Mouse (Mus musculus): ENCODE measurements around the gene Wscd2. TPM values are rescaled to one million over a fixed set of nuclear protein-coding genes. Genes with fewer than 3 reads are reported as not detected.

Gene Wscd2
- 5.7 TPM for total RNA-seq (2023)

GRCm38 (mm10) chr5:113490033-113490432 is at the start of gene Wscd2:
Wscd2 (plus strand) TSS chr5:113490333.

Other genes with a start within 250 kb of the Wscd2 start
- gene Sgsm1, start 179.5 kb upstream of the Wscd2 start, total RNA-seq (2023): not detected
- not detected for gene Aym1, start 133.0 kb upstream of the Wscd2 start, total RNA-seq (2023)
- 0.83 TPM for gene Cmklr1, start 160.1 kb downstream of the Wscd2 start, total RNA-seq (2023)
- gene 1700069L16Rik, start 234.4 kb downstream of the Wscd2 start, total RNA-seq (2023): not detected
- 4.3 TPM for gene Ficd, start 245.5 kb downstream of the Wscd2 start, total RNA-seq (2023)